9 mouse cellular contexts compared by ENCODE assay signal in the genomic region with DNA sequence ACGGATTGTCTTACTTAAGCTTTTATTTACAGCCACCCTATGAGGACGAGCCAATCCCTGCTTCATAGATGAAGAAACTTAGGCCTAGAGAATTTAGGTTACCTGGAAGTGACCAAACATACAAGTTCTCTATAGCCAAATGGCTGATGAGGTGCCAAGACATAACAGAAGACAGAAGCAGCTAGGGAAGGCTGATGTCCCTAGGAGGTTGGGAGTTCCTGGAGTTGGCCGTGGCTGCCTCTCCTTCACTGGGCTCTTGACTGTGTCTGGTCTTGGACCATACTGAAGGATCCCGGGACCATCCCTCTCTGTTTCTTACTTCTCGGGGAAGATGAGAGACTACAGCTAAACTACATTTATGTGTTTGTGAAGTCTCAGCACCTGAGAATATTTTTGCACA.
"Had no signal": no experiment of that assay in that cellular context is flagged by ENCODE, and none has a peak within 500 bp of the region (broad histone marks: within the 10 kb centered on the region; RNA-seq: fewer than 3 reads in every experiment).

No protein-coding gene starts in this region.

- DNase-seq: kidney, postnatal 14 days; kidney, postnatal 4 days; liver; lung, adult 18-20 months; thymus, adult 18-20 months; thymus, postnatal 36 days had no signal

- ATAC-seq: liver, embryonic 12.5 days; midbrain, embryonic 13.5 days; midbrain, embryonic 16.5 days had no signal
